In the genomic region with DNA sequence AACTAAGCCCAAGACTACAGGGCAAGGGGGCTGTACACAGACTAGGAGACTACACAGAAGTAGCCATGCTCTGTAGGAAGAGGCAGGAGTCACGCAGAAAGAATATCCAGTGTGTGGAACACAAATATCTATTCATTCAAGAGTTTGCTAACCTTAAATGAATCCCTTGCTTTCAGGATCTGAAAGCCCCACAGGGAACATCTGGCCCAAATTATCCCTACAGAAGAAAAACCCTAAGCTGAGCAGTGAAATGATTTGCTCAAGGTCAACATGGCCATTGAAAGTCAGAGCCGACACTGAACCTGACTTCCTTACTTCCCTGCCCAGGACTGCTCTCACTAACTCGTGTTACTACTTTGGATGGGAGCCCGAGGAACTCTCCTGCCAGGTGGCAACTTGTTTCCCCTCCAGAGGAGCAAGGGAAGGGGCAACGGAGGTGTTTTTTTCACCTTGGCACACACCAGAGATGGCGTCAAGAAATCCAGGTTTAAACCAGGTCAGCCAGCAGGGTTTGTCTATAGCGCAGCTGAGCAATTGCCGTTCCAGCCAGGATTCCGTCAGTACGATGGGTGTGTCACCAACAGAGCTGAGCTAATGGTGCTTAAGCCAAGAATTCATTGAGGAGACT, we compare ENCODE assay signal across 9 mouse cellular contexts.
A peak's percentile ranks its signal among the peaks of the same experiment; 100 is the strongest.
DNase-seq lines count a peak whose midpoint lies in the region; ATAC-seq lines count a peak whose summit lies in the region.
"Had no signal": no experiment of that assay in that cellular context is flagged by ENCODE, and none has a peak within 500 bp of the region (broad histone marks: within the 10 kb centered on the region; RNA-seq: fewer than 3 reads in every experiment).

No protein-coding gene starts in this region.

- peak; percentile 81 to 85 for DNase-seq in cerebellum, postnatal 10 days
- DNase-seq in cerebellum, adult 9-11 months, result no peak
- DNase-seq in left cerebral cortex, postnatal 4 days, result peak; percentile 3
- no peak for DNase-seq in left cerebral cortex, adult 9 months (ENCODE audit: low spot score in 2 of 2)
- peak; percentile 80 for DNase-seq in gastrocnemius, postnatal 25 days
- peak; percentile 79 for DNase-seq in skeletal muscle tissue, adult 2 months (ENCODE audit: low read depth, low spot score)
- DNase-seq in spleen, postnatal 10 days (ENCODE audit: low spot score in 2 of 2), result no peak

- intact Hi-C loops in left cerebral cortex, postnatal 4 days (cut with DNase I), result no loop called here

- ATAC-seq in megakaryocyte progenitor cell, adult 5-6 weeks (replicated peaks; ENCODE audit: poor library complexity), result no peak
- ATAC-seq: liver, embryonic 12.5 days had no signal

Comparison
In these comparisons a context has a peak if more than half of its experiments do, and no peak if none do; other contexts are left out.
1. DNase-seq: peak in cerebellum, postnatal 10 days (2 of 2), left cerebral cortex, postnatal 4 days (single experiment), gastrocnemius, postnatal 25 days (single experiment) and skeletal muscle tissue, adult 2 months (single experiment); none in cerebellum, adult 9-11 months (single experiment), left cerebral cortex, adult 9 months (0 of 2) and spleen, postnatal 10 days (0 of 2).